Mouse (Mus musculus): ENCODE data around the gene Tradd.

Gene Tradd

GRCm38 (mm10) chr8:105269461-105269947, 5.1 kb upstream of the Tradd start, which contains the start of gene Hsf4:
TSS of gene Hsf4 (plus strand) at chr8:105269801.
- no peak for DNase-seq

GRCm38 (mm10) chr8:105269075-105269458, 4.7 kb upstream of the Tradd start:
- DNase-seq: no peak

- no peak for DNase-seq
Measured at GRCm38 (mm10) chr8:105268342-105269074, 4.1 kb upstream of the Tradd start.

- no peak for DNase-seq
Measured at GRCm38 (mm10) chr8:105266775-105267174, 2.4 kb upstream of the Tradd start.

GRCm38 (mm10) chr8:105265128-105265527, 719 bp upstream of the Tradd start:
- DNase-seq: no peak

- DNase-seq: no peak
Measured at GRCm38 (mm10) chr8:105263244-105263912, 1.0 kb downstream of the Tradd start.

- DNase-seq: peak; percentile 42
Measured at GRCm38 (mm10) chr8:105261326-105261980, 3.0 kb downstream of the Tradd start.

- no peak for DNase-seq
Measured at GRCm38 (mm10) chr8:105260371-105261099, 3.9 kb downstream of the Tradd start.

GRCm38 (mm10) chr8:105259721-105260320, 4.6 kb downstream of the Tradd start:
- DNase-seq: peak; percentile 81

- peak; percentile 44 for DNase-seq
Measured at GRCm38 (mm10) chr8:105258911-105259720, 5.3 kb downstream of the Tradd start.

GRCm38 (mm10) chr8:105257318-105258114, 6.9 kb downstream of the Tradd start:
- no peak for DNase-seq

GRCm38 (mm10) chr8:105254966-105255350, 9.5 kb downstream of the Tradd start, which contains the start of gene B3gnt9:
TSS of gene B3gnt9 (minus strand) at chr8:105255153.
- DNase-seq: peak; percentile 86

- DNase-seq: peak; percentile 92
Measured at GRCm38 (mm10) chr8:105254152-105254965, 10.1 kb downstream of the Tradd start.

- DNase-seq: no peak
Measured at GRCm38 (mm10) chr8:105253766-105254151, 10.7 kb downstream of the Tradd start.

- DNase-seq: no peak
Measured at GRCm38 (mm10) chr8:105252680-105253537, 11.5 kb downstream of the Tradd start.

- DNase-seq: no peak
Measured at GRCm38 (mm10) chr8:105251954-105252353, 12.5 kb downstream of the Tradd start.

- DNase-seq: no peak
Measured at GRCm38 (mm10) chr8:105241016-105241415, 23.4 kb downstream of the Tradd start.

- no peak for DNase-seq
Measured at GRCm38 (mm10) chr8:105237442-105238142, 26.8 kb downstream of the Tradd start.
